Mouse (Mus musculus) monocyte, adult 59 days (primary cell): ENCODE measurements around the gene Gk. TPM values are rescaled to one million over a fixed set of nuclear protein-coding genes. Genes with fewer than 3 reads are reported as not detected.

ENCODE experiments used
- total RNA-seq, 2 experiments: library from RNA; stranded (reverse); gene quantifications; one replicate each; pipeline ENCODE4 v1.2.4; 2023

Gene Gk
- total RNA-seq: 10 to 100 TPM; 13.2 to 15.5 TPM

GRCm38 (mm10) chrX:85776544-85777087 lies at the start of gene Gk:
TSS of gene Gk (minus strand) at chrX:85776819.

Other genes with a start within 250 kb of the Gk start
- gene Tab3, start 202.8 kb downstream of the Gk start, total RNA-seq: 10 to 100 TPM in 1 of 2 experiments, 1 to 10 TPM in 1; 9.3 to 10.5 TPM
- gene 5430427O19Rik, start 93.5 kb upstream of the Gk start, total RNA-seq: 10 to 100 TPM; 13.7 TPM